Mouse (Mus musculus): ENCODE results near the gene Itgb4. TPM values are rescaled to one million over a fixed set of nuclear protein-coding genes. Genes with fewer than 3 reads are reported as not detected.
"Not testable (repeated sequence)": the region's sequence is repeated elsewhere in the genome, so short reads cannot be mapped to it uniquely, and the experiment has no call there.

Itgb4 gene
- total RNA-seq, 2 experiments from 2014 or later, result 3.1 to 4.7 TPM

GRCm38 (mm10) chr11:116008832-116009375 lies 34.4 kb downstream of the Itgb4 start:
- DNase-seq, result no peak

- DNase-seq, result no peak
Observed at GRCm38 (mm10) chr11:116009661-116010060, 35.2 kb downstream of the Itgb4 start.

DNA sequence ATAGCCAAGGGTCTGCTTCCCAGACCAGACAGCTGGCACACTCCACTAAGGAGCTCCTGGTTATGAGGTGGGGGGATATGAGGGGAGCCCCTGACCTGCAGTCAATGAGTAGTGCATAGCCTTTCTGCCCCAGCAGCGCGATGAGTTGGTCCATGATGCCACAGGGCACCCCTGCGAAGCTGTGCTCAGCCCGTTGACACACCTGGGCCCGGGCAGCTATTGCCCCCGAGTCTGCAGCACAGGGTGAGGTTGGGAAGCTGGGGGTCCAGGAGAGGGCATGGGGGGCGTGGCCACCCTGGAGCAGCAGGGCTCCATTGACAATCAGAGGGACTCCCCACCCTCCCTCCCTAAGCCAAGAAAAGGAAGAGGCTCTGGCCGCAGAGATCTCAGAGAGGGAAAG lies 35.6 kb downstream of the Itgb4 start:
- DNase-seq, result no peak

DNA sequence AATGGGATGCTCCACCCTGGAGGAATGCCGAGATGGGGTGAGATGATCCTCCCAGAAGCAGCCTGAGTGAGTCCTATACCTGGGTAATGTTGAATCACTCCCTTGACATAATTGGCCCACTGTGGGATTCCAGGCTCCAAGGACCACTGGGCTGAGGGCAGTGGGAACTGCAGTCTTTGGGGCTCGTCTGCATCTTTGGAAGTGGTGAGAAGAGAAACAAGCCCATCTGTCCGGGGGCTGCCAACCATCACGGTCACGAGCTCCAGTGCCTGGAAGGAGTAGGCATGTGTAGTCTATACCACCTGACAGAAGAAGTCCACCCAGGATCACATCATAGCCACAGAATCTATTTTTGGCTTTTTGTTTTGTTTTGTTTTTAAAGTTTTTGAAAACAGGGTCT lies 36.4 kb downstream of the Itgb4 start:
- DNase-seq, result no peak

DNA sequence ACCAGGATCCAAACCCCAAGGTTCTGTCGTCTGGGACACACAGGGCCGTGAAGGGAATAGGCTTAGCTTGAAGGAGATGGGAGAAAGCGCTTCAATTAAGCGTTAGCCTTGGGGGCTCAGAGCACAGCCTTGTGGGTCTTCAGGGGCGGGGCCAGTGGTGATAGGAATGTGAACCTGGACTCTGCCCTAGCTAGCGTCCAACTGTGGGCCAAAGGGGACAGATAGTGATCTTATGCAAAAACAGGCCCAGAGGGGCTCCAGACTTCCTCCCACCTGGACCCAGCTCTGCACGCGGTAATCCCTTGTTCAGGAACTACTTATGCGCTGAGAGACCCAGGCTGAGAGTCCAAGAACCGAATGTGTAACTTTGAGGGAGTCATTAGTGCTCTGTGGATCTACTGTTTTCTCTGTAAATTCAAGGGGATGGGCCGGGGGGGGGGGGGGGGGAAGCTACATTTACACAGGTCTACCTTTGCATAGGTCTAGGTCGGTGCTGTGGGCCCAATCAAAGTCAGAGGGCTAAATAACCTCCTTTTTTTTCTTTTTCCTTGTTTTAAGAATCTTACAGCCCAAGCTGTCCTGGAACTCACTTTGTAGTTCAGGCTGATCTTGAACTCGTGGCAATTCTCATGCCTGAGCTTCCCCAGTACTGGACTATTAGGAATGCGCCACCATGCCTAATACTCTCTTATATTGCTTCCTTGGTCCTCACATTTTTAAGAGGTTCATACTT lies 37.2 kb downstream of the Itgb4 start:
- no peak for DNase-seq

GRCm38 (mm10) chr11:116012262-116012947 lies 37.9 kb downstream of the Itgb4 start, which contains the start of gene Galk1:
Gene Galk1 (minus strand): TSS chr11:116012719.
- DNase-seq, result peak; percentile 94

DNA sequence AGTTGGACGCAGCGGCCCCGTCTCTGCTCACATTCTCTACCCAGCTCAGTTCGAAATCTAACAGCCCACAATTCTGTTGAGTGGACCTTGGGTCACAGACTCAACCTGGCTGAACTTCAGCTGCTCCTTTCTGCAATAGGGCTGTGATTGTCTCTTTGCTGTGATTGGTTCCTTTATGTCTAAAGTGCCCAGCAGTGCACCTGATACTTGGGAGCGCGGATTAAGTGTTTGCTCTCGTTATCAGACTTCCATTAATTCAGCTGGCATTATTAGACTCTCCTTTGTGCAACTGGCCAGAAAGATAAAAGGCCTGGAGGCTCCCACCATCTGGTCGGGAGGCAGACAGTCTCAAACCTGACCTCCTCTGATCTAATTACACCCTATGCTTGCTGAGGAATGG lies 40.3 kb downstream of the Itgb4 start:
- DNase-seq, result no peak

DNA sequence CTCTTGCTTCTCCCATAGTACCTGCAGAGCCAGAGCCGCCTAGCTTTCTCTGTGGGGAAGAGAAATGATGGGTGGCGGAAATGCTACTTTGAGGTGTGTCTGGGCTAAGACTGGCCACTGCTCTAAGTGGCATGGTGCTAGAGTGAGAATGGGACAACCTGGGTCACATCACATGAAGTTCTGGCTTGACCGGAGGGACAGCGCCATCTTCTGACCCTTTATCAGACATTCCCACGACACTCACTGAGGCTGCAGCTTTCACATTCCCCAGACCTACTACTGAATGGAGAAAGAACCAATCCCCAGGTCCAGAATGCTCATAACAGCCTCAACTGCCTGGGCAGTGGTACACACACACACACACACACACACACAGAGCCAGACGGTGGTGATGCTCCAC lies 43.6 kb downstream of the Itgb4 start:
- DNase-seq, result no peak

DNA sequence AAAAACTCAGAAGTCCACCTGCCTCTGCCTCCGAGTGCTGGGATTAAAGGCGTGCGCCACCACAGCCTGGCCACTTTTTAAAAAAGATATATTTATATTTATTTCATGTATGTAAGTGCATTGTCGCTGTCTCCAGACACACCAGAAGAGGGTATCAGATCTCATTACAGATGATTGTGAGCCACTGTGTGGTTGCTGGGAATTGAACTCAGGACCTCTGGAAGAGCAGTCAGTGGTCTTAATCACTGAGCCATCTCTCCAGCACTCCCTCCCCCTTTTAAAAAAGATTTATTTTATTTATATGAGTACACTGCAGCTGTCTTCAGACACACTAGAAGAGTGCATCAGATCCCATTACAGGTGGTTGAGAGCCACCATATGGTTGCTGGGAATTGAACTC lies 44.4 kb downstream of the Itgb4 start:
- not testable (repeated sequence) for DNase-seq

DNA sequence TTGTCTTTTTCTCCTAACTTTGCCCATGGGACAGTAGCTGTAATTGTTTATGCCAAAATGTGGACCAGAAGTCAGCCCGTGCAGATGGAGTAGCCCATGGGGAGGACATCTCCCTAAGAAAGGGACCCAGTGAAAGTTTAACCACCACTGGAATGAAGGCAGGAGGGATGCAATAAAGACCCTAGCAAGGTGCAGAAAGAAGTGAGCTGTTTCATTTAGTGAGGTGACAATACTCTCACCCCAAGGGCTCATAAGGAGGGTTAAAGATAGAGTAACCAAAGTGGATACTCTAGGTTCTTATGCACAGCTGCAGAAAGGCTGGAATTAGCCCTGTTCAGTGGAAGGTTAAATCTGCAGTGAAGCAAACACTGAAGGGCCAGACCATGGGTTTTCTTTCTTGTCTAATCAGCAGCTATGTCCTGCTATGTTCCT lies 44.9 kb downstream of the Itgb4 start:
- DNase-seq, result no peak

GRCm38 (mm10) chr11:116019976-116020411 lies 45.5 kb downstream of the Itgb4 start:
- DNase-seq, result no peak

DNA sequence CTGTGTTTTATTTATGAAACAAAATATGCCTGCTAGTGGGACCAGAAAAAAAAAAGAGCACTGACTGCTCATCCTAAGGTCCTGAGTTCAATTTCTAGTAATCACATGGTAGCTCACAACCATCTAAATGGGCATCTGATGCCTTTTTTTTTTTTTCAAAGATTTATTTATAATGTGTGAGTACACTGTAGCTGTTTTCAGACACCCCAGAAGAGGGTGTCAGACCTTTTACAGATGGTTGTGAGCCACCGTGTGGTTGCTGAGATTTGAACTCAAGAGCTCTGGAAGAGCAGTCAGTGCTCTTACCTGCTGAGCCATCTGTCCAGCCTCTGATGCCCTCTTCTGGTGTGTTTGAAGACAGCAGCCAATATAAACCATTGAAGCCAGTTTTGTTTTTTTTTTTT lies 46.0 kb downstream of the Itgb4 start:
- DNase-seq, result no peak

DNA sequence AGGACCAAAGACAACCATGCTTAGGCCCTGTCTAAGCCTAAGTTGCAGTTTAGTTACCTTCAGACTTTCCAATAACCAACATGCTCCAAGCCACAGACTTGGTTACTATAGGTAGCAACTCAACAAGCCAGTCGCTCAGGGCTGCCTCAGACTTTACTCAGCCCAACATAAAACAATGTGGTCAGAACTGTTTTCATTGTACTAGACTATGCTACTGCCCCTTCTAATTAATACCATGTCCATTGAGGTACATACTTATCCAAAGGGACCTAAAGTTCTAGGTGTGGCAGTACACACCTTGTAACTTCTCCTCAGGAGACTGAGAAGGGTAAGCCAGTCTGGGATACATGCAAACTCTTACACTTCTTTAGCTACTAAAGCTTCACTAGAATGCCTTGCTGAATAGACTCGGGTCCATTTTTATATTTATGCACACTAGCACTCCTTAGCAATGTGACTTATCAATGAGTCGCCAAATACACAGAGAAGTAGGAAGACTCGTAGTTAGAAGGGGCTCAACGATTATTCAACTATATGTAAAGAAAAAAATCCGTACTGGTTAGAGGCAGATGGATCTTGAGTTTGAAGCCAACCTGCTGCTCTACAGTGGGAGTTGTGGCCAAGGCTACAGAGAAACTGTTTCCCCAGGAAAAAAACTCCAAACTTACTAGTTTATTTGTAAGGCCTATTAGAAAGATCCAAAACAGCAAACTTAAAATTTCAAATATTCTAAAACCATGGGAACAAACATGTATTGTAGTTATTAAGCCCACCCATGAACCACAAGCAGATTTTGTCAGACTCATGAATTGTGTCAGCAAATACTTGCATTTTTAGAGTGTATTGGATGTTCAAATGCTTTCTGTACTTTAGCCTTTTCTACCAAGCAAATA lies 47.1 kb downstream of the Itgb4 start:
- no peak for DNase-seq

GRCm38 (mm10) chr11:116022256-116022780 lies 47.8 kb downstream of the Itgb4 start:
- DNase-seq, result no peak

GRCm38 (mm10) chr11:116023074-116023770 lies 48.7 kb downstream of the Itgb4 start:
- DNase-seq, result not testable (repeated sequence)

- peak; percentile 90 for DNase-seq
Observed at GRCm38 (mm10) chr11:116023771-116024355, 49.4 kb downstream of the Itgb4 start.

GRCm38 (mm10) chr11:116024356-116024808 lies 49.9 kb downstream of the Itgb4 start:
- DNase-seq, result peak; percentile 95

GRCm38 (mm10) chr11:116025056-116025845 lies 50.7 kb downstream of the Itgb4 start:
- no peak for DNase-seq

GRCm38 (mm10) chr11:116027756-116028155 lies 53.2 kb downstream of the Itgb4 start, which contains the start of gene H3f3b:
Gene H3f3b (minus strand): TSS chr11:116027962.
- no peak for DNase-seq

All from adrenal gland, postnatal 10 days (tissue).